ENCODE assay signal across 11 mouse cellular contexts in the genomic region with DNA sequence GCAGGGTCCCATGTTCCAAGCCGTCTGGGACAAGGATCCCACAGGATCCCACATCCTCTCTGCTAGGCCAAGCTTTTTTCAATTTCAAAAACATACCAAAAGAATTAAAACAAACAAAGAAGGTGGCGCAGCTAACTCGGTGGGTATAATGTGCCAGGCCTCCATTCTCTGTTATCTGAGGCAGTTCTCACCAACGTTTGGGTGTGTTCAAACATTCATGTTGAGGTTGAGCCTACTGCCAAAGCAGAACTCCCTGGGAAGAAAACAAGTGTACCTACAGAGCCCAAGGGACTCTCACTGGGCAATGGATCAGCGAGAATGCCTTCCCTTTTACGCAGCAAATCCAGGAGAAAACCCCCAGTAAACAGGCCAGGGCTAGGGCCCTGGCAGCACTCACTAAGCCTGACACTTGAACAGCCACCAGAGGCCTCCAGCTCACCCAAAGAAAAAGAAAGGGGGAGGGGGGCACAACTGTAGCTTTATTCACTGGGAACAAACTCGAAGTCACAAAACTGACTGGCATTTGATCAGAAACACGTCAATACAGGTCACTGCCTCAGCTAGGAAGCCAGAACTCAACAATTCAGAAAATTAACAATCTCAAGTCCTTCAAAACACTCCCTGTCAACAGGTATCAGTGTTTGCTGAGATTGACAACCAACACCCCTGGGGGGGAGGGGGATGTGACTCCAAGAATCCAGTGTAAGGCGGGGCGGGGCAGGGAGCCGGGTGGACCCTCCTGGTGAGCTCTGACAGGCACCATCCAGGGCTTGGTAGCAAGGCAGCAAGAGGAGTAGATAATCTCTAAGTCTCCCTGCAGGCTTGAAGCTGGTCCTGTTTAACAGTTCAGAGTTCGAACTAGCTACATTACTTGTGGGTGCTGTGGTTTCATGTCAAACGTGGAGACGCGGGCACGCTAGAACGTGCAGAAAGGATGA.
DNase-seq lines count a peak whose midpoint lies in the region; ATAC-seq lines count a peak whose summit lies in the region.
"Had no signal": no experiment of that assay in that cellular context is flagged by ENCODE, and none has a peak within 500 bp of the region (broad histone marks: within the 10 kb centered on the region; RNA-seq: fewer than 3 reads in every experiment).

No protein-coding gene starts in this region.

- peaks cover 36% of the 10 kb centered on the region for H3K4me1 ChIP-seq in heart, embryonic 10.5 days
- H3K4me1 ChIP-seq in heart, embryonic 13.5 days: peaks cover 51% of the 10 kb centered on the region

- peak; percentile 88 for DNase-seq in heart, embryonic 10.5 days (ENCODE audit: low spot score)
- DNase-seq in heart, adult 9 months (ENCODE audit: low spot score in 2 of 2): no peak
- DNase-seq in testis, postnatal 10 days (ENCODE audit: low spot score): peak; percentile 43
- DNase-seq in testis, postnatal 14 days (ENCODE audit: low spot score): no peak
- no peak for DNase-seq in spleen, postnatal 14 days (ENCODE audit: low spot score in 2 of 2)
- DNase-seq in urinary bladder, postnatal 14 days (ENCODE audit: low spot score): no peak
- DNase-seq: embryo, embryonic 11 days; forebrain, postnatal 0 days; kidney, adult 11 months had no signal

- 43% methylated on average over 17 of the region's 17 CpGs for WGBS in heart, embryonic 10.5 days
- WGBS in heart, embryonic 13.5 days: 43% methylated on average over 17 of the region's 17 CpGs

- H3K27ac ChIP-seq in heart, embryonic 10.5 days: peak overlapping the region; percentile 77
- H3K27ac ChIP-seq in heart, embryonic 13.5 days (replicated peaks): peak overlapping the region; percentile 79
- H3K27ac ChIP-seq: lung, embryonic 15.5 days had no signal

- no peak overlapping the region for H3K4me3 ChIP-seq in heart, embryonic 10.5 days
- H3K4me3 ChIP-seq in heart, embryonic 13.5 days: no peak overlapping the region
- H3K4me3 ChIP-seq: lung, embryonic 15.5 days had no signal

- peaks cover 34% of the 10 kb centered on the region for H3K36me3 ChIP-seq in heart, embryonic 10.5 days
- H3K36me3 ChIP-seq in heart, embryonic 13.5 days: peaks cover 36% of the 10 kb centered on the region

- no peaks in the 10 kb centered on the region for H3K27me3 ChIP-seq in heart, embryonic 10.5 days (ENCODE audit: insufficient read depth, poor library complexity, severe bottlenecking)
- H3K27me3 ChIP-seq in heart, embryonic 13.5 days (replicated peaks): no peaks in the 10 kb centered on the region
- H3K27me3 ChIP-seq: lung, embryonic 15.5 days had no signal

- ATAC-seq in heart, embryonic 13.5 days (ENCODE audit: extremely low read depth, insufficient number of reproducible peaks, low FRiP score, low TSS enrichment): peak; percentile 49
- ATAC-seq: forebrain, postnatal 0 days had no signal

- no peaks in the 10 kb centered on the region for H3K9me3 ChIP-seq in heart, embryonic 10.5 days
- peaks cover 3% of the 10 kb centered on the region; the same call in 1 of the 2 replicates for H3K9me3 ChIP-seq in heart, embryonic 13.5 days
- H3K9me3 ChIP-seq: lung, embryonic 15.5 days had no signal

- peak overlapping the region; percentile 16 for H3K4me2 ChIP-seq in heart, embryonic 13.5 days
- H3K4me2 ChIP-seq: lung, embryonic 15.5 days had no signal

- peak overlapping the region; percentile 63 for H3K9ac ChIP-seq in heart, embryonic 13.5 days
- H3K9ac ChIP-seq: forebrain, postnatal 0 days; lung, embryonic 15.5 days had no signal

Comparison
In these comparisons a context has a peak if more than half of its experiments do, and no peak if none do; other contexts are left out.
1. DNase-seq: peak in heart, embryonic 10.5 days (single experiment) and testis, postnatal 10 days (single experiment); none in heart, adult 9 months (0 of 2), testis, postnatal 14 days (single experiment), spleen, postnatal 14 days (0 of 2) and urinary bladder, postnatal 14 days (single experiment).